Mouse (Mus musculus) mouse embryonic stem cell (cell line): Measurements from ENCODE around the gene 1700001J03Rik.
"Not testable (repeated sequence)": the region's sequence is repeated elsewhere in the genome, so short reads cannot be mapped to it uniquely, and the experiment has no call there.

Source experiments
- in situ Hi-C, 2 experiments: fragments of 300-500 bp; cut with MboI; formaldehyde crosslinking; loops; 1 replicate in 1 of 2; 3 replicates in 1 of 2; pipeline ENCODE4 v1.14.3; 2019 to 2020; ENCODE audit warnings: low sequenced_read_pairs in 2 of 2, low pct_unique_long_range_greater_than_20kb in 1 of 2, mixed read lengths in 1 of 2; ENCODE audit not compliant: unreplicated experiment in 1 of 2

The 1700001J03Rik gene

GRCm38 (mm10) chr5:146185204-146185603, at the start of gene 1700001J03Rik:
Gene 1700001J03Rik (minus strand): TSS chr5:146185304.
- in situ Hi-C loops = not testable (repeated sequence)

- in situ Hi-C loops = no loop called here
These were observed 49.2 kb upstream of the 1700001J03Rik start for GRCm38 (mm10) chr5:146234336-146234735.

GRCm38 (mm10) chr5:146232816-146233215, 47.7 kb upstream of the 1700001J03Rik start:
- in situ Hi-C loops = no loop called here

GRCm38 (mm10) chr5:146232056-146232675, 47.1 kb upstream of the 1700001J03Rik start:
- in situ Hi-C loops = no loop called here

- in situ Hi-C loops = no loop called here
These were observed 46.5 kb upstream of the 1700001J03Rik start for GRCm38 (mm10) chr5:146231655-146231996.

- in situ Hi-C loops = no loop called here
These were observed 46.0 kb upstream of the 1700001J03Rik start, which contains the start of gene Cdk8 for GRCm38 (mm10) chr5:146230864-146231654. Gene Cdk8 (plus strand): TSS chr5:146231230.

GRCm38 (mm10) chr5:146229869-146230650, 45.0 kb upstream of the 1700001J03Rik start:
- in situ Hi-C loops = no loop called here

- in situ Hi-C loops = no loop called here
These were observed 42.4 kb upstream of the 1700001J03Rik start for GRCm38 (mm10) chr5:146227496-146227895.

GRCm38 (mm10) chr5:146223786-146224185, 38.7 kb upstream of the 1700001J03Rik start:
- in situ Hi-C loops = loop anchor here in 1 of 2 experiments (25.0 kb wide), 1 partner anchor 1011 kb away; the partner anchor contains the start of genes Zkscan14 and Zkscan5

GRCm38 (mm10) chr5:146221722-146222121, 36.6 kb upstream of the 1700001J03Rik start:
- in situ Hi-C loops = loop anchor here in 1 of 2 experiments (25.0 kb wide), 1 partner anchor 1009 kb away; the partner anchor contains the start of genes Zkscan14 and Zkscan5

- in situ Hi-C loops = loop anchor here in 1 of 2 experiments (25.0 kb wide), 1 partner anchor 1009 kb away; the partner anchor contains the start of genes Zkscan14 and Zkscan5
These were observed 36.0 kb upstream of the 1700001J03Rik start, which contains the start of gene Rnf6 for GRCm38 (mm10) chr5:146220879-146221714. Gene Rnf6 (minus strand): TSS chr5:146221555.

- in situ Hi-C loops = loop anchor here in 1 of 2 experiments (25.0 kb wide), 1 partner anchor 1008 kb away; the partner anchor contains the start of genes Zkscan14 and Zkscan5
These were observed 35.4 kb upstream of the 1700001J03Rik start for GRCm38 (mm10) chr5:146220501-146220878.

GRCm38 (mm10) chr5:146205537-146205936, 20.4 kb upstream of the 1700001J03Rik start:
- in situ Hi-C loops = loop anchor here in 1 of 2 experiments (25.0 kb wide), 1 partner anchor 993 kb away; the partner anchor contains the start of genes Zkscan14 and Zkscan5

- in situ Hi-C loops = loop anchor here in 1 of 2 experiments (25.0 kb wide), 1 partner anchor 992 kb away; the partner anchor contains the start of genes Zkscan14 and Zkscan5
These were observed 18.8 kb upstream of the 1700001J03Rik start for GRCm38 (mm10) chr5:146203921-146204320.

- in situ Hi-C loops = loop anchor here in 1 of 2 experiments (25.0 kb wide), 1 partner anchor 988 kb away; the partner anchor contains the start of genes Zkscan14 and Zkscan5
These were observed 15.5 kb upstream of the 1700001J03Rik start for GRCm38 (mm10) chr5:146200580-146200979.

- in situ Hi-C loops = no loop called here
These were observed 14.4 kb upstream of the 1700001J03Rik start for GRCm38 (mm10) chr5:146199540-146199939.

GRCm38 (mm10) chr5:146199073-146199472, 14.0 kb upstream of the 1700001J03Rik start:
- in situ Hi-C loops = no loop called here
